Mouse (Mus musculus) megakaryocyte progenitor cell, adult 5-6 weeks (primary cell): ENCODE measurements around the gene Thbs4. TPM values are rescaled to one million over a fixed set of nuclear protein-coding genes. Genes with fewer than 3 reads are reported as not detected.
"Not testable (repeated sequence)": the region's sequence is repeated elsewhere in the genome, so short reads cannot be mapped to it uniquely, and the experiment has no call there.

Source experiments
- ATAC-seq: replicated peaks from 2 replicates; pipeline ENCODE4 v1.8.0; 2016; ENCODE audit warnings: mild to moderate bottlenecking, moderate TSS enrichment, inconsistent platforms; ENCODE audit not compliant: poor library complexity
- total RNA-seq, 2 experiments: library from RNA; stranded (forward) in 1 of 2; stranded (reverse) in 1 of 2; fragments of 157-497, 149-512 nt in 1 of 2; fragments of 200-1000 nt in 1 of 2; gene quantifications; 2 replicates each; pipeline versions ENCODE4 v1.2.3 to v1.2.4; 2015 to 2017

Gene Thbs4
- not detected in 2 replicates for total RNA-seq (2015)
- 0.30 TPM in 1 of 2 replicates, not detected in the other for total RNA-seq (2017)

DNA sequence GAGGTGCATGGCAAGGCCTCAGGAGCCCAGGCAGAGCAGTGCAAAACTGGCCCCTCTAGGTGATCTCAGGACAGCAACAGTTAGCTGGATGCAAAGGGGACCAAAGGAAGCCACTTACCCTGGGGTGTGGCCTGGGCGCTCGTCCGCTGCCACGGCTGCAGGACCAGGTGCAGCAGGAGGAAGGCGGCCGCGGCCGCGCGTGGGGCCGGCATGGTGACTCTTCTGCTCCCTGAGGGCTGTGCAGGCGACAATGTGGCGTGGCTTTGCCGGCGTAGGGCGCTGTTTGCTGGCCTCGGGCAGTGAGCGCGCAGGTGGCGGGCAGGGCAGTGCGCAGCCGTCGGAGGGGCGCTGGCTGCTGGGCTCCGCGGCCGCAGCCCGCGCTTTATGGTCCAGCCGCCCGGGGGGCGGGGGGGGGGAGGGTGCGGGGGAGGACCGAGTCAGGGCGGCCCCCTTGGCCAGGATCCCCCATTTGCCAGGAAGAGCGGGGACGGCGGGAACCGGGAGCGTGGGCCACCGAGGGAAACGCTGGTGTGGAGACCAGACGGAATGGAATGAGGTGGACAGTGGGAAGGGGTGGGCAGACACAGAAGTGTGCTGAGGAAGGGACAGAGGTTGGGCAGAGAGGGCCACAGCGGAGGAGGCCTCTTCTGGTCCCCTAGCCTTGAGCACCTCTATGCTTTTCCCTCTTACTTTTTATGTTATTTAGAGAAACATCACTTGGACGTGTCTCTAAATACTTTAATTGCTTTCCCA lies at the start of gene Thbs4:
Gene Thbs4 (minus strand): TSS at position 357 of the 753 bp plus-strand sequence.
- 0 out of 2 replicates have a peak, but pooled peaks have one; percentile 9 for ATAC-seq

DNA sequence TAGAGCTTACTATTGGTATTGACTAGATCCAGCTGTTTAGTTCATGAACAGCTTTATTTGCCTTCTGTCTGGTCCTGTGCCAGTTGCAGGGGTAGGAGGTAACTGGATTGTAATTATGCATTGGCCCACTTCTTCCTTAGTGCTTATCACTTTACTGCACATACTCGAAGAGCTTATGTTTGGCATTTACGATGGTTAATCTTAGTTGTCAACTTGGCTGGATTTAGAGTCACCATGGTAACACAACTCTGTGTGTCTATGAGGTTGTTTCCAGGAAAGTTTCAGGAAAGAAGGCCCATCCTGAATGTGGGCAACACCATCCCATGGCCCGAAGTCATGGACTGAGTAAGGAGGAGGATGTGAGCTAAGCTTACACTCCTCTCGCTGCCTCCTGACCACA lies 38.5 kb upstream of the Thbs4 start:
- no peak for ATAC-seq

DNA sequence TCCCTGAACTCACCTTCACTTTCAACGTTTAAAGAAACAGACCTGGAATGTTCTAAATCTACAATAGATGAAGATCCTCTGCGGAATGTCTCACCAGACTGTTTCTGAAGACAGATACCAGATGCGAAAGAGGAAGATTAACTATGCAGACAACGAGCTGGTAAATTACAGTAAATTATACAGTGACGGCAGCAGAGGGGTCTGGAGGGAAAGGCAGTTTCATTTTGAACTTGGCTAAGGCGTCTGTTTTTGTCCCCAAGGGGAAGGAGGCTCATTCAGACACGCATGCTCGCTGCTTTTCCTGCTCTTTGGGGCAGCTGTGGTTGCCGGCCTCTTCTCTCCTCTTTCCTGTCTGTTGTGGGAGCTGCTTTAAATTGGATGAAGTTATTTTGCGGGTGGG lies 34.2 kb upstream of the Thbs4 start:
- peak; percentile 71 for ATAC-seq

DNA sequence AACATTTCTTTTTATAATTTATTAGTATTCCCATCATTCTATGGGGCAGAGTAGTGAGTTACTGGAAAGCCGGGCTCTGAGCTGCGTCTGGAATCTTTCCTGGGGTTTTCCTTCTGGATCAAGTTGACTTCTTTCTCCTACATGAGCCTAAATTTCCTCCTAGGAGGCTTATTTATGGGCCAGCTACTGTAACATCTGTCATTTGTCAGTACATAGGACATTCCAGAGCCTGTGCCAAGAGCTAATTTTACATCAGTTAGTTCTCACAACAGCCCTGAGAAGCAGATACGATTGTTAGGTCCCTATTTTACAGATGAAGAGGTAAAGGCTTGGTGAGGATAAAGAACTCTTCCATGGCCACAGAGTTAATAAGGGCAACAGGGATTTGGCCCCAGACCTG lies 22.7 kb upstream of the Thbs4 start:
- no peak for ATAC-seq

DNA sequence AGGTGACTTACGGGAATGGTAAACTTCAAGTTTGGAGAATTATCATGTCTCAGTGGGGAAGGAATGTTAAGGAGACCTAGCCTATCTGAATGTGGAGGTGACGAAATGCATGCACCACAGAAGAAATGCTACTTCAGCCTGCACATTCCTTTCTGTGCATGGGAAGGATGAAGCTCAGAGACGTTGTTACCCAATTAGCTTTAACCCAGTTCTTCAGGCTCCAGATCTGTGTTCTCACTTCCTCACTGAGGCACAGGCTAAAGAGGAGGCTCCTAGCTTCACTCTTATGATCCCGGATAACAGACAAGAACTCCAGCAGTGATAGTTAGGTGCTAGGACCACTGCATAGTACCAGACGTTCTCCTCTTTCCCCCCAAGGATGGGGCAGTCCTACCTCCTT lies 21.7 kb upstream of the Thbs4 start:
- ATAC-seq = peak; percentile 42

DNA sequence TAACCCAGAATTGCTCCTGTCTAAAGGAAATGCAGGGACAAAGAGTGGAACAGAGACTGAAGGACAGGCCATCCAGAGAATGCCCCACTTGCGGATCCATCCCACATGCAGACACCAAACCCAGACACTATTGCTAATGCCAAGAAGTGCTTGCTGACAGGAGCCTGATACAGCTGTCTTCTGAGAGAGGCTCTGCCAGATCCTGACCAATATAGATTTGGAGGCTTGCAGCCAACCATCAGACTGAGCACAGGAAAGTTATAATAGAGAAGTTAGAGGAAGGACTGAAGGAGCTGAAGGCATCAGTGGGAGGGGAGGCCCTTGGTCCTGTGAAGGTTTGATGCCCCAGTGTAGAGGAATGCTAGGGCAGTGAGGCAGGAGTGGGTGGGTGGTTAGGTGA lies 16.0 kb upstream of the Thbs4 start:
- ATAC-seq = not testable (repeated sequence)

DNA sequence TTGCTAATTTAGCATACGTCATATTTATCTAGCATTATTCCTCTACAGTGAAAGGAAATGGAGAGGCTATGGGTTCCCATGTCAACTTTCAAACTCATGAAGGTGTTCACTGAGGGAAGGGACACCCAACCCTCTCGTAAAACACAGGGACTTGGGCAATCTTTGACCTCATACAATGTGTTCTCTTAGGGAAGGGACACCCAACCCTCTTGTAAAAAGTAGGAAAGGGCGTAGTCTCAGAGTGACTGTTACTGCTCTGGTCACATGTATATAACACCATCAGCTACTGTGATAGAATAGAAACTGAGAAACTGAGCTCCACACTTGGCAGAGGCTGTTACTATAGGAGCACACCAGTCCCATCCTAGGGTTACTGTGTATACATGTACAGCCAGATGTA lies 13.2 kb upstream of the Thbs4 start:
- no peak for ATAC-seq

DNA sequence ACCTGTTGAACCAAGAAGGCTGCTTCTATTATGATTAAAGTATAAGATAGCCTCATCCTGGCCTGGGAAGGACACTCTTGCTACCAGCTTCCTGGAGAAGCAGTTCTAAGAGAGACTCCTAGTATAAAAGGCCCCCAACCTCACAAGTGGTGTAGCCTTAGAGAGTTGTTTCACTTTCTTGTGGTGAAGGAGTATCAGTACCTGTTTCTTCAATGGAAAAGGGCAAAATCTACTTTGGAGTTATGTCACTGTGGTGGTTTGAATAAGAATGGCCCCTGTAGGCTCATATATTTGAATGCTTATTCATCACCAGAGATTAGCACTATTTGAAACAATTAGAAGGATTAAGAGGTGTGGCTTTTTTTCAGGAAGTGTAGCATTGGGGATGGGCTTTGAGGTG lies 12.2 kb upstream of the Thbs4 start:
- no peak for ATAC-seq

DNA sequence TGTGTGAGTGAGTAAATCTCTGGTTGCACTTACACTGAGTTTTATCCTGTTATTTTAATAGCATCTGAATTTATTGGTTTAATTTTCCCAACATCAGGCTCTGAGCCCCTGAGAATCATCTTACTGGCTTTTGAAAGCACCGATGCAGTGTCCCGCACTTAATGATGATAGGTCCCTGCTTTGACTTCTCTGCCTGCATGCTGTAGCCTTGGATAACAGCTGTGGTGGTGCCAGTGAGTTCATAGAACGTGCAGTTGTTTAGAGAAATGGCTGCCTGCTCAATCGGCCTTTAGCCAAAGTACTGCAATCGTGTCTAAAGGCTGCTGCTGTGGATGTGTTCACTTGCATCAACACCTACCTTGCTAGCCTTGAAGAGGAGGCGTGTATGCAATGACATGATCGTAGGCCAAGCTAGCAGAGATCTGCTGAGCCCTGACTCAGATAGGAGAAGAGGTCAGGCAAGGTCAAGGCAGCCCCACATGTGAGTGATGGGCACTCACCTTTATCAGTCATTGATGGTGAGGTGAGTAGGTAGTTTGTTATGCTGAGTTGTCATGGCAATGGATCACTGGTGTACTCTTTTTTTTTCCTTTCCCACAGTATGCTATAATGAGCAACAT lies 4.8 kb upstream of the Thbs4 start:
- ATAC-seq = no peak

DNA sequence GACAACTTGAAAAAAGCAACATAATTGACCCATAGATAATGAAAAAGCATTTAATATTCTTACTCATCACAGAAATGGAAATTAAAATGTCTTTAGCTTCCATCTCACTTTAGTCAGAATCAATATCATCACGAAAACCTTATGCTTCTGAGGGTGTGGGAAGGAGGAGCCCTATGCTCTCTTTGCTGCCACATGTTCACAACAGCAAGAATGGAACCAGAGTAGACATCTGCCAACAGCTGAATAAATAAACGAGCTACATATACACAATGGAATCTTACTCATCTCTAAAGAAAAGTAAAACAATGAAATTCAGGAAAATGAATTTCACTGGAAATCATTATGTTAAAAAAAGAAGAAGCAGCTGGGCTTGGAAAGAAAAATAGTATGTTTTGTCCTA lies 4.2 kb upstream of the Thbs4 start:
- ATAC-seq = no peak

DNA sequence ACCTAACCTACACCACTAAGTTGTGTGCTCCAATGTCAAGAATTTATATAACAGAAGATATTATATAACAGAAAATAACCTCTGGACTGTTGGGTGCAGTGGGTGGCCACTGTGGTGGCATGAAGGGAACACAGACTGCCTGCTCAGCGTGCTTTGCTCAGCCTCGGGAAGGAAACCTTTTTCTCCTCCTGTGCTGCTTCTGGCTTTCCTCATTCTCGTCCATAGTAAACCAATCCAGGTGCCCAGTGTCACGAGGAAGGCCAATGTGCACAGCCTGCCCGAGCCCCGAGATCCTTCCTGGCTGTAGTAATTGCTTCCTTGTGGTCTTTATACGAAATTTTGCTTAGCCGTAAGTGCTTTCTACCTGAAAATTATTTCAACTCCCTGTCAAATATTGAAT lies 982 bp downstream of the Thbs4 start:
- ATAC-seq = no peak

DNA sequence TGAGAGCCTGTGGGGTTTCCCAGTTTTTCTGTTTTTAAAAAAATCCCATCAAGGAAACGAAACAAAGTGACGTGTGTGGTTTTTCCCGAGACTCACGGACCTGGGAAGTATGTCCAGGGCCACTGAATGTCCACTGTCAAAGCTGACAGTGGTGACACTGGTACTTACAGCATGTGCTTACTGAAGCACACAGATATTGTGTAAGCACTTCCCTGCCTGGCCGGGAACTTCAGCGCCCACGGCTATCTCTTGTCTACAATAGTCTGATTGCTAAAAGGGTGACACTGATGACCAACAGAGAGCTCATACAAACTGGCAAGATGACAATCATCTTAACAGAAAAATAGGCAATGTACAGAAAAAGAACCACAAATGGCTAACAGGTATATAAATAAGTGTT lies 3.1 kb downstream of the Thbs4 start:
- ATAC-seq = peak; percentile 63

DNA sequence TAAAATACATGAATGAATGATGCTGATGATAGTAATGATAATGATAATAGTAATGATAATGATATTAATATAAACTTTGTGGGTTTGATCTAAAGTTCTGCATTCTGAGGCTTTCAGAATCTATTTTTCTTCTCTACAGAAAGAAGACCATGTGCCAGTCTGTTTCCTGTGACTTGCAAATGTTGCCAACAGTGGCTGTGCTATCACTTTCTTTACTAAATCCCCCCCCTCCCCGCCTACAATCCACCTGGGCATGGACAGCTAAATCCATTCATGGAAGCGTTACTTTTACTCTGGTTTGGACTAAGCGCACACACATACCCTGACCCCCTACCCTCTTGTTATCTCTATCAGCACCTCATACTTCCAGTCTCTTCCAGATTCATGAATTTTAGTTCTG lies 10.3 kb downstream of the Thbs4 start:
- ATAC-seq = no peak

DNA sequence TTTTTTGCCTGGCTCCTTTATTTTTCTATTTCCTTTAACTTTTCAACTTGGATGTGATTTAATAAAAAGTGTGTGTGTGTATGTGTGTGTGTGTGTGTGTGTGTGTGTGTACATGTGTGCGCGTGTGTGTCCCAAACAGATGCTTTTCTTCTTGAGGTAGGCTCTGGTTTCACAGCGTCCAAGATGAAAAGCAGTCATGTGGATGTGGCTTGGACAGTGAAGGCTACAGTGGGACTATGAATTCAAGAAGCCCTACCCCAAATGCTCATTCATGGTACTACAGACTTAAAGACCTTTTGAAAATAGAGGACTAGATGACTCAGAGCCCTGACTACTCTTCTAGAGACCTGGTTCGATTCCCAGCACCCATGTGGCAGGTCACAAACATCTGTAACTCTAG lies 11.1 kb downstream of the Thbs4 start:
- ATAC-seq = no peak

DNA sequence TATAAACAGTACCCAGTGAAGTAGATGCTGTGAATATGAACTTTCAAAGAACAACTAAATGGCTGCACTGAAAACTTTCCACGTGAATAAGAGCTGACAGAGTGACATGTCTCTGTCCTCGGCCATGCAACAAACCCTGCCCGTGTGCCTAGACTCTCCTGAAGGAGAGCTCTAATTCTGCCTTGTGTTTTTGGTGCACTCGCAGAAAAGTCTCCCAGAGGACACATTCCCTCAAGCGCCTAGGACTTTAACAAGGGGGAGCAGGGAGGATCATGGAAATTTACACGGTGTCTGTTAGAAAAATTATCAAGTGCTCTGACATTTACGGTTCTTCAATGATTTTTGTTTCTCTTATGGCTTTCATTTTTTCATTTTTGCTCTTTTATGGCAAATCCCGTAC lies 13.7 kb downstream of the Thbs4 start:
- ATAC-seq = no peak

DNA sequence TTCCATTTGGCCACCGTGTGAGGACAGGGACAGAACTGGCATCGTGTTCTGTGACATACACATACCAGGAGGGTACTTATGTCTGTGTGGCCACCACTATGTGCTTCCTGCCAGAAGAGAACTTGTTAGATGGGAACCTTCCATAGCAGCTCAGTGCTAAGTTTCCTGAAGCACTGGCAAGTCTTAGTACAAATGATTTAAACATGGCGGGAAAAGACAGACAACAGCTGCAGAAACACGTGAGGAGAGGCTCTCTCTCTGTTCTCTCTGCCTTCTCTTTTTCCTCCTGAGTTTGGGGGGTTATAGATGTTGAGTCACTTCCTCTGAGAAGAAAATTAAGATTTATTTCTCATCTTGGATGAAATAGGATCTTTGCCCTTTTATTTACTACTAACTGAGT lies 14.5 kb downstream of the Thbs4 start:
- no peak for ATAC-seq

DNA sequence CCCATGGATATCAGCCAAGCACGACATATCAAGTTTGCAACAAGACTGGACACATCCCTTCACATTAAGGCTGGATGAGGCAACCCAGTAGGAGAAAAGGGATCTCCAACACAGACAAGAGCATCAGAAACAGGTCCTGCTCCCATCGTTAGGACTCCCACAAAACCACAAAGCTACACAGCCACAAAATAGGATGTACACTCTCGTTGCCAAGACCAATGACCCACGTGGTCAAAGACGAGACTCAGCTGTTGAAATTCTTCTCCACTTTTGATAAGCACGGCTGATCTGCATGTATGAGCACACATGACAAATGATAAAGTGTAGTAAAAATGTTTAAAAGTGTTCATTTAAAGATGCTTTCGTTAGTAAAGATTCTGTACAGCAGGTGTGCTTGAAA lies 16.0 kb downstream of the Thbs4 start:
- ATAC-seq = peak; percentile 63

DNA sequence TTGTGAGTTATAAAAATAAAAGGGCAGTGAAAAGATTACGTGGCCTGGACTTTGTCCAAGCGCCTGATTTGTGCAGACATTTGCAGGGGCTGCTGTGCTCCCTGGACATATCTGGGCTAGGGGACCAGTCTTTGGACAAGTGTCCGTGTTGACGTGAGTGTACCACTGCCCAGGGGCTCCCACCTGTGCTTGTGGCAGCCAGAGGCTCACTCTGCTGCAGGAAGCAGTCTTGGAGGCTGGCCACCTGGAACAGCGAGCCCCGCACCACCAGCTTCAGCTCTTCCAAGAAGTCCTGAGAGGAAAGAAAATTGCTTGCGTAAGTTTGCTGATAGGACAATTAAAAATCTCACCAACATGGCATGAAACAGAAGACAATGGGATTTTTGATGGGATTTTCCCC lies 18.7 kb downstream of the Thbs4 start:
- no peak for ATAC-seq

DNA sequence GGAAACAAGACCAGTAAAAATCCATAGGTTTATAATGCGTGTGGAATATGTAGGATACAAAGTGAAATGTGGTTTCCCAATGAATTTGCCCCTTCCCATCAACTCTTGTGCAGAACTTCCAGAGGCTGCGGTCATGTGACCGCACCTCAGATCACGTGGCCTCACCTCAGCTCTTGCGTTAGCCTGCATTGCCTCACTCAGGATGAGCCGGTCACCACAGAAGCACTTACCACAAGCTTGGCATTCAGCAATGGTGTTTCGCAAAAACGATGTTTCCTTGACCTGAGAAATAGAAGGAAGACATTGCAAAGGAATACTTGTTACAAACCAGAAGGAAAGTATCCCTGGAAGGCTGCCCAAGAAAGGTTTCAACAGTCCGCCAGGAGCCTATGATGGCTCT lies 19.7 kb downstream of the Thbs4 start:
- peak; percentile 93 for ATAC-seq

DNA sequence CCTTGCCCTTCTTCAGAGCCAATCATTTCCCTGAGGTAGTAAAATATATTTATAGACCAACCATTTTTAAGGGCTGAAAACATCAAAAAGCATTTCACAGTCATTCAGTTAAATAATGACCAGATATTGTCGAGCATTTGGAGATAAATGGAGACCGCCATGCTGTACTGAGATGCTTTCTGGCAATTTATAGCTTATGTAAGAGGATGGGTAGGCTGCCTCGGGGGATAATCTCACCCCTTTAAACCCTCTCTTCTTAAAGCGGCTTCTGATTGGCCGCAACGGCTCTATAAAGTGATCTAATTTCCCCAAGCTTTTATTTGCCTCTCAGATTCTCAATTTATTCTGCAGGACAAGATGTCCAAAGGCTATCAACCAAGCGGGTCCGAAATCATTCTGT lies 22.1 kb downstream of the Thbs4 start:
- no peak for ATAC-seq

DNA sequence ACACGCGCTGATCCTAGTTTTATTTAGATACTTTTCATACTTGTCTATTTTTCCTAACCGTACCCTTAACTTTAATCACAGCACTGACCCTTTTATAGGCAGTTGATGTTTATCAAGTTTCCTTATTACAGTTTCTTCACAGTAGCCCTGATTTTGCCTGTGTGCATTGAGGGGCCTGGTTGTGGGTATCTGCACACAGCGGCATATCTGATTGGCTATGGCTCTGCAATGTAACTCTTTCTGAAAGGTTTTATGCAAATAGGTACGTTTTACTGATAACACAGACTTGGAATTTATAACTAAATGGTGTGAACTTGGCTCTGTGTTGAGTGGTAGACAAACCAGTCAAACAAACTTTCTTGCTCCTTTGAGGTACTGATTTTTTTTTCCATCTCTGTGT lies 23.1 kb downstream of the Thbs4 start:
- ATAC-seq = no peak

DNA sequence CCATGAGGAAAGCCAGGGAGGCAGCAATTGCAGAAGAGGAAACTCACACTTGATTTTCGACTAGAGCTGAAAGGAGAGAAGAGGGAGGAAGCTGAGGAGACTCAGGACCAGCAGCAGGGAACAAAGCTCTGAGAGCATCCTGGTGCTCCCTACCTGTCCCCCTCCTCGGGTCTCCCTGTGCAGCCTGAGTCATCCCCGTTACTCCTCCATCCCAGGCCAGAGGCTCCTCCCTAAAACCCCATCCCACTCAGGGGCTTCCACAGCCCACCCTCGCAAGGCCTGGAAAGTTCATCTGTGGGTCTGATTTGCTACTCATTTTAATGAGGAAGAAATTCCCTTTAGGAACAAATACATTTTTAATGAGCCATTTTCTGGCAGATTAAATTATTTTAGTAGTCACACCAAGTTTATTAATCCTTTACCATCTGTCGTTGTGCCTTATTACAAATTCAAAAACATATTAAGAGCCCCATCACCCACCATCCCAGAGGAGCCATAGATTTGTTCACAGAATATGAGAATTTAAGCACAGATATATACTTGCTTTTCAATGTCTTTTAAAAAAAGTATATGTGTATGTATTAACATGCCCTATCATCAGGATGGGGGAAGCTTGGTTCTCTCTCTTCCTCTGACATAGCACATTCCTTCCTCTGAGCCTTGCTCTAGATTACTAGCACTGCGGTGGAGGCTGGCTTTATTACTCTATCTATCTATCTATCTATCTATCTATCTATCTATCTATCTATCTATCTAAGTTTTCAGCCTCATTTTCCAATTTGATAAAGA lies 29.0 kb downstream of the Thbs4 start:
- ATAC-seq = no peak
